Mouse (Mus musculus) embryonic facial prominence, embryonic 13.5 days (tissue): ENCODE data around the gene Mrgpra2b. TPM values are rescaled to one million over a fixed set of nuclear protein-coding genes. Genes with fewer than 3 reads are reported as not detected.
"Not testable (repeated sequence)": the region's sequence is repeated elsewhere in the genome, so short reads cannot be mapped to it uniquely, and the experiment has no call there.

ENCODE experiments used
- ATAC-seq: fragments of 200-750 bp; cut with Nextera tagmentation; 2 replicates; pipeline ENCODE4 v1.8.0; 2017; ENCODE audit warnings: low read depth; ENCODE audit not compliant: insufficient number of reproducible peaks, insufficient read depth, low FRiP score, low TSS enrichment
- H3K27ac ChIP-seq: fragments of 300-500 bp; sonication (generic); 2 replicates; pipeline ENCODE4 v1.5.1; 2015; ENCODE audit warnings: moderate library complexity, mild to moderate bottlenecking, inconsistent platforms
- H3K27me3 ChIP-seq: fragments of 300-500 bp; sonication (generic); 2 replicates; pipeline ENCODE4 v1.6.1; 2015; ENCODE audit warnings: mild to moderate bottlenecking, inconsistent platforms
- H3K36me3 ChIP-seq: fragments of 300-500 bp; sonication (generic); 2 replicates; pipeline ENCODE4 v1.6.1; 2015; ENCODE audit warnings: mild to moderate bottlenecking, inconsistent platforms
- H3K4me1 ChIP-seq: fragments of 300-500 bp; sonication (generic); 2 replicates; pipeline ENCODE4 v1.6.1; 2015; ENCODE audit warnings: inconsistent platforms
- H3K4me2 ChIP-seq: fragments of 300-500 bp; sonication (generic); 2 replicates; pipeline ENCODE4 v1.6.1; 2015; ENCODE audit warnings: moderate library complexity, mild to moderate bottlenecking, inconsistent platforms
- H3K4me3 ChIP-seq: fragments of 300-500 bp; sonication (generic); 2 replicates; pipeline ENCODE4 v1.5.1; 2015; ENCODE audit warnings: mild to moderate bottlenecking, inconsistent platforms
- H3K9ac ChIP-seq: fragments of 300-500 bp; sonication (generic); 2 replicates; pipeline ENCODE4 v1.6.1; 2015; ENCODE audit warnings: mild to moderate bottlenecking, inconsistent platforms
- H3K9me3 ChIP-seq: fragments of 300-500 bp; sonication (generic); 2 replicates; pipeline ENCODE4 v1.6.1; 2016; ENCODE audit warnings: inconsistent platforms
- polyA plus RNA-seq: library from polyadenylated mRNA; unstranded; fragments of >200 nt; fragmentation: Nextera tagmentation; extraction: Ambion mirVana; gene quantifications from 2 replicates; pipeline ENCODE4 v1.2.1, GENCODE M21; 2015

Mrgpra2b gene
- polyA plus RNA-seq, 1 experiment from 2014 or later, result not detected

GRCm38 (mm10) chr7:47427815-47428508, 100.7 kb downstream of the Mrgpra2b start:
- H3K9ac ChIP-seq, ATAC-seq, H3K27ac ChIP-seq, H3K27me3 ChIP-seq, H3K9me3 ChIP-seq, H3K4me3 ChIP-seq, H3K4me2 ChIP-seq, H3K4me1 ChIP-seq, H3K36me3 ChIP-seq: not testable (repeated sequence)

Other genes with a start within 250 kb of the Mrgpra2b start
- gene Mrgpra1, start 174.6 kb downstream of the Mrgpra2b start, polyA plus RNA-seq, result not detected in 2 replicates
- not detected in 2 replicates for gene Mrgpra2a, start 76.7 kb downstream of the Mrgpra2b start, polyA plus RNA-seq
- gene Mrgpra3, start 72.5 kb upstream of the Mrgpra2b start, polyA plus RNA-seq, result not detected in 2 replicates